Mouse (Mus musculus): ENCODE measurements around the gene Sac3d1. TPM values are rescaled to one million over a fixed set of nuclear protein-coding genes. Genes with fewer than 3 reads are reported as not detected.

Gene Sac3d1
- polyA plus RNA-seq, 1 experiment from 2014 or later, result 36.4 TPM

- H3K27ac ChIP-seq (ENCODE audit: low read length), result no peak overlapping the region
- H3K4me2 ChIP-seq (ENCODE audit: low read depth, low read length), result no peak overlapping the region
- H3K9ac ChIP-seq (ENCODE audit: low read length), result no peak overlapping the region
- H3K36me3 ChIP-seq (ENCODE audit: control insufficient read depth, insufficient read depth, low read length), result no peaks in the 10 kb centered on the region
- 26% methylated on average over 4 of the region's 4 CpGs for WGBS
- H3K27me3 ChIP-seq (ENCODE audit: control insufficient read depth, insufficient read depth, low read depth, low read length), result no peaks in the 10 kb centered on the region
- no peak for ATAC-seq (ENCODE audit: low read depth)
- no peaks in the 10 kb centered on the region for H3K9me3 ChIP-seq (ENCODE audit: control insufficient read depth, low read length)
- H3K4me1 ChIP-seq (replicated peaks; ENCODE audit: control insufficient read depth, insufficient read depth, low read length), result peaks cover 4% of the 10 kb centered on the region
- no peak overlapping the region for H3K4me3 ChIP-seq (ENCODE audit: low read length)
Observed at GRCm38 (mm10) chr19:6126289-6126688, 7.8 kb upstream of the Sac3d1 start.

- Histone ChIP-seq H3K27ac (ENCODE audit: low read length) (no peak overlapping the region), H3K4me2 (ENCODE audit: low read depth, low read length) (no peak overlapping the region)
- 70% methylated on average over 2 of the region's 2 CpGs for WGBS
Observed at GRCm38 (mm10) chr19:6124898-6125297, 6.4 kb upstream of the Sac3d1 start.

GRCm38 (mm10) chr19:6123330-6123729, 4.9 kb upstream of the Sac3d1 start:
- ATAC-seq (ENCODE audit: low read depth), result no peak
- no peak overlapping the region for H3K4me3 ChIP-seq (ENCODE audit: low read length)
- H3K9ac ChIP-seq (ENCODE audit: low read length), result no peak overlapping the region
- H3K9me3 ChIP-seq (ENCODE audit: control insufficient read depth, low read length), result no peaks in the 10 kb centered on the region
- H3K4me1 ChIP-seq (replicated peaks; ENCODE audit: control insufficient read depth, insufficient read depth, low read length), result peaks cover 7% of the 10 kb centered on the region
- H3K27me3 ChIP-seq (ENCODE audit: control insufficient read depth, insufficient read depth, low read depth, low read length), result no peaks in the 10 kb centered on the region
- no peaks in the 10 kb centered on the region for H3K36me3 ChIP-seq (ENCODE audit: control insufficient read depth, insufficient read depth, low read length)
- H3K4me2 ChIP-seq (ENCODE audit: low read depth, low read length), result no peak overlapping the region
- 65% methylated on average over 8 of the region's 8 CpGs for WGBS
- no peak overlapping the region for H3K27ac ChIP-seq (ENCODE audit: low read length)

More at GRCm38 (mm10) chr19:6124898-6125297, 6.4 kb upstream of the Sac3d1 start:
- Histone ChIP-seq H3K27me3 (ENCODE audit: control insufficient read depth, insufficient read depth, low read depth, low read length) (no peaks in the 10 kb centered on the region), H3K36me3 (ENCODE audit: control insufficient read depth, insufficient read depth, low read length) (no peaks in the 10 kb centered on the region), H3K9ac (ENCODE audit: low read length) (no peak overlapping the region), H3K9me3 (ENCODE audit: control insufficient read depth, low read length) (no peaks in the 10 kb centered on the region), H3K4me3 (ENCODE audit: low read length) (no peak overlapping the region), H3K4me1 (replicated peaks; ENCODE audit: control insufficient read depth, insufficient read depth, low read length) (peaks cover 4% of the 10 kb centered on the region)
- no peak for ATAC-seq (ENCODE audit: low read depth)

GRCm38 (mm10) chr19:6121761-6122160, 3.3 kb upstream of the Sac3d1 start:
- H3K27ac ChIP-seq (ENCODE audit: low read length), result no peak overlapping the region
- no peak for ATAC-seq (ENCODE audit: low read depth)
- WGBS, result 26% methylated on average over 19 of the region's 19 CpGs
- H3K27me3 ChIP-seq (ENCODE audit: control insufficient read depth, insufficient read depth, low read depth, low read length), result no peaks in the 10 kb centered on the region
- peaks cover 10% of the 10 kb centered on the region for H3K4me1 ChIP-seq (replicated peaks; ENCODE audit: control insufficient read depth, insufficient read depth, low read length)
- H3K4me2 ChIP-seq (ENCODE audit: low read depth, low read length), result no peak overlapping the region
- no peaks in the 10 kb centered on the region for H3K9me3 ChIP-seq (ENCODE audit: control insufficient read depth, low read length)
- no peak overlapping the region for H3K4me3 ChIP-seq (ENCODE audit: low read length)
- no peak overlapping the region for H3K9ac ChIP-seq (ENCODE audit: low read length)
- no peaks in the 10 kb centered on the region for H3K36me3 ChIP-seq (ENCODE audit: control insufficient read depth, insufficient read depth, low read length)

GRCm38 (mm10) chr19:6118677-6119185, 281 bp upstream of the Sac3d1 start:
- Histone ChIP-seq H3K4me3 (ENCODE audit: low read length) (peak overlapping the region; percentile 89), H3K4me1 (replicated peaks; ENCODE audit: control insufficient read depth, insufficient read depth, low read length) (peaks cover 15% of the 10 kb centered on the region), H3K27me3 (ENCODE audit: control insufficient read depth, insufficient read depth, low read depth, low read length) (no peaks in the 10 kb centered on the region), H3K9me3 (ENCODE audit: control insufficient read depth, low read length) (no peaks in the 10 kb centered on the region), H3K4me2 (ENCODE audit: low read depth, low read length) (peak overlapping the region; percentile 80), H3K9ac (ENCODE audit: low read length) (peak overlapping the region; percentile 64), H3K36me3 (ENCODE audit: control insufficient read depth, insufficient read depth, low read length) (peaks cover 18% of the 10 kb centered on the region), H3K27ac (ENCODE audit: low read length) (peak overlapping the region; percentile 99)
- 0% methylated on average over 8 of the region's 8 CpGs for WGBS
- peak; percentile 34 for ATAC-seq (ENCODE audit: low read depth)

- no peak for ATAC-seq (ENCODE audit: low read depth)
- Histone ChIP-seq H3K9ac (ENCODE audit: low read length) (peak overlapping the region; percentile 88), H3K4me2 (ENCODE audit: low read depth, low read length) (peak overlapping the region; percentile 80), H3K4me3 (ENCODE audit: low read length) (peak overlapping the region; percentile 89), H3K4me1 (replicated peaks; ENCODE audit: control insufficient read depth, insufficient read depth, low read length) (peaks cover 15% of the 10 kb centered on the region), H3K27me3 (ENCODE audit: control insufficient read depth, insufficient read depth, low read depth, low read length) (no peaks in the 10 kb centered on the region), H3K27ac (ENCODE audit: low read length) (peak overlapping the region; percentile 99), H3K9me3 (ENCODE audit: control insufficient read depth, low read length) (no peaks in the 10 kb centered on the region), H3K36me3 (ENCODE audit: control insufficient read depth, insufficient read depth, low read length) (peaks cover 22% of the 10 kb centered on the region)
- 4% methylated on average over 32 of the region's 32 CpGs for WGBS
Observed at GRCm38 (mm10) chr19:6117346-6117985, 984 bp downstream of the Sac3d1 start.

- 80% methylated on average over 14 of the region's 15 CpGs for WGBS
- peak overlapping the region; percentile 32 for H3K9ac ChIP-seq (ENCODE audit: low read length)
- peaks cover 15% of the 10 kb centered on the region for H3K4me1 ChIP-seq (replicated peaks; ENCODE audit: control insufficient read depth, insufficient read depth, low read length)
- H3K27me3 ChIP-seq (ENCODE audit: control insufficient read depth, insufficient read depth, low read depth, low read length), result no peaks in the 10 kb centered on the region
- H3K4me3 ChIP-seq (ENCODE audit: low read length), result no peak overlapping the region; the same call in 1 of the 2 replicates
- no peaks in the 10 kb centered on the region for H3K9me3 ChIP-seq (ENCODE audit: control insufficient read depth, low read length)
- ATAC-seq (ENCODE audit: low read depth), result no peak
- peak overlapping the region; percentile 80; the same call in 1 of the 2 replicates for H3K4me2 ChIP-seq (ENCODE audit: low read depth, low read length)
- peaks cover 22% of the 10 kb centered on the region for H3K36me3 ChIP-seq (ENCODE audit: control insufficient read depth, insufficient read depth, low read length)
- no peak overlapping the region for H3K27ac ChIP-seq (ENCODE audit: low read length)
Observed at GRCm38 (mm10) chr19:6116113-6116850, 2.2 kb downstream of the Sac3d1 start.

GRCm38 (mm10) chr19:6113116-6113515, 5.3 kb downstream of the Sac3d1 start:
- H3K4me2 ChIP-seq (ENCODE audit: low read depth, low read length), result no peak overlapping the region
- 28% methylated on average over 6 of the region's 6 CpGs for WGBS
- H3K36me3 ChIP-seq (ENCODE audit: control insufficient read depth, insufficient read depth, low read length), result peaks cover 22% of the 10 kb centered on the region
- ATAC-seq (ENCODE audit: low read depth), result no peak
- H3K9me3 ChIP-seq (ENCODE audit: control insufficient read depth, low read length), result no peaks in the 10 kb centered on the region
- H3K4me3 ChIP-seq (ENCODE audit: low read length), result no peak overlapping the region
- H3K27me3 ChIP-seq (ENCODE audit: control insufficient read depth, insufficient read depth, low read depth, low read length), result no peaks in the 10 kb centered on the region
- peaks cover 10% of the 10 kb centered on the region for H3K4me1 ChIP-seq (replicated peaks; ENCODE audit: control insufficient read depth, insufficient read depth, low read length)
- no peak overlapping the region for H3K27ac ChIP-seq (ENCODE audit: low read length)
- H3K9ac ChIP-seq (ENCODE audit: low read length), result no peak overlapping the region

- Histone ChIP-seq H3K4me1 (replicated peaks; ENCODE audit: control insufficient read depth, insufficient read depth, low read length) (no peaks in the 10 kb centered on the region), H3K9ac (ENCODE audit: low read length) (no peak within 1 kb of the TSS), H3K4me3 (ENCODE audit: low read length) (no peak within 1 kb of the TSS), H3K9me3 (ENCODE audit: control insufficient read depth, low read length) (no peaks in the 10 kb centered on the region), H3K27ac (ENCODE audit: low read length) (no peak within 1 kb of the TSS), H3K27me3 (ENCODE audit: control insufficient read depth, insufficient read depth, low read depth, low read length) (no peaks in the 10 kb centered on the region), H3K36me3 (ENCODE audit: control insufficient read depth, insufficient read depth, low read length) (no peaks in the 10 kb centered on the region), H3K4me2 (ENCODE audit: low read depth, low read length) (no peak within 1 kb of the TSS)
- 77% methylated on average over 7 of the region's 7 CpGs for WGBS
- no peak for ATAC-seq (ENCODE audit: low read depth)
Observed at GRCm38 (mm10) chr19:6105586-6105985, 12.9 kb downstream of the Sac3d1 start, which contains the start of gene Naaladl1. Naaladl1 (plus strand) TSS chr19:6105782.

Data from lung, embryonic 16.5 days (tissue).